Mouse (Mus musculus): Measurements from ENCODE around the gene Fam3c. TPM values are rescaled to one million over a fixed set of nuclear protein-coding genes. Genes with fewer than 3 reads are reported as not detected.

Fam3c gene
- total RNA-seq, 4 experiments from 2014 or later, result 51.5 to 57.7 (median 52.9) TPM

DNA sequence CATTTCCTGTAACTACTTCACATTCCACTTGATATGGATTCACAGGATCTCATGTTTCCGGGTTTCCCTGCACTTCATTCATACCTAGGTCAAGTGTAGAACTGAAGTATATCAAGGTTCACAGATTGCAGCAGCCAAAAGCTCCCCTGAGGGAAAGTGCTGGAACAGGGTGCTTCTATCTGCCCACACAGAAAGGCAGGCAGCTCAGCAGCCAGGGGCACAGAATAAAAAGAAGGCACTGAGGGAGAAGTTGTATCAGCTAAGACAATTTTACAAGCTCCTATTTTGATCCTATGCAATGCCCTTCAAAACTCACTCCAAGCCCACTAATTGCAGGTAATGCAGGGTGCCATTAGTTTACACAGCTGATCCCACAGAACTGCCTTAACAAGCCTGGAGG is 2.0 kb downstream of the Fam3c start:
- no peak for DNase-seq (ENCODE audit: low spot score in 2 of 2)

DNA sequence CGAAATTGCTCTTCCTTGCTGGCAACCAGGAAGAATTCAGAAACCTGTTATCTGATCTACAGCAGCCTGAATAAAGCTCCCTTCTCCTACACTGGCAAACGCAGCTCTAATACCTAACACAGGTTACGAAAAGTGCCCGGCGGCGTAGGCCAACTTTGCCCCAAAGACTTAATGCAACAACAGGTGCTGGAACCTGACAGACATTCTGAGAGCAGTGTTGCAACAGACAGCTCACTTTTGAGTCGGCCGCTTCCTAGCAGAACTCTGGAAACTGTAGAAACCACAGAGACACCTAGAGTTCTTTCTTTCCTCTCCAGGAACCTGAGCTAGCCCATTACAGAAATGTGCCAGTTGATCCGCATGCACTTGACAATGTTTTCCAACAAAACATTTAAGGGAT is 4.5 kb downstream of the Fam3c start:
- DNase-seq (ENCODE audit: low spot score in 2 of 2), result no peak

DNA sequence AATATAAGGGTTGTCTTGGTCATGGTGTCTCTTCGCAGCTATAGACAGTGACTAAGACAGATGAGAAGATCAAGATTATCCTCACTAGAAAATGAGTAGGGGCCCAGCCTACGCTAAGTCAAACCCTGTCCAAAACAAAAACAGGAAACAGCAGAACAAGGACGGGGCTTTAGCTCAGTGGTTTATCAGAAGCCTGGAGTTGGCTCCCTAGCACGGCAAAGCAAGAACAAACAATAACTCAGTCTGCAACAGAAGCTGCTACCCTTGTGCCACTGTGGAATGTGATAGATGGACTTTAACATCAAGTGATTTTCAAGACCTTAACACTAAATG is 5.8 kb downstream of the Fam3c start:
- DNase-seq (ENCODE audit: low spot score in 2 of 2), result no peak

DNA sequence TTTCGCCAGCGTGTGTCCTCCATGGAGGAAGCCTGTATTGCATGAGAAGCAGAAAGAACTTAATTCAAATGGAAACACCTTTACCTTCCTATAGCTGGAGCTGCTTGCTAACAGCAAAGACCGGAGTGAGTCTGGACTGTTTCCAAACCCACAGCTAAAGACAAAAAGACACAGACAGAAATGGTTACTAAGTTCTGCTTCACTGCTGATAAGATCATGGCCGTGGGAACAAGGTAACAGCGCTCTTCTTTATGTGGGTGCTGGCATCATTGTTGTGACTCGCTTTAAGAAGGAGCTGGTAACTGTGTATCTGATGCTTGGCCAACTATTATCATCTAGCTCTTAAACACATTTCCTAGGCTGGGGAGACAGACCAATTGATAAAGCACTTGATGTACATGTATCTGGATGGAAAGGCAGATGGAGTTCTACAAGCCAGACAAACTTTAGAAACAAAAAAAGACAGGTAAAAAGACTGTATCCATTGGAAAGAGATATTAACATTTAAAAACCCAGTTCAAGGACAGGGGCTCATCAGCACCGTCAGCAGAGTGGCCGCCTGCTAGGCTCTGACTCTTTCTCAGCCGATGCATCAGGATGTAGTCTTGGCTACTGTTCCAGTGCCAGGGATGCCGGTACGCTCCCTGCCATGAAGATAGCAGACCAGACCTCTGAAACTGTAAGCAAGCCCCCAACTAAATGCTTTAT is 6.4 kb downstream of the Fam3c start:
- DNase-seq (ENCODE audit: low spot score in 2 of 2), result no peak

DNA sequence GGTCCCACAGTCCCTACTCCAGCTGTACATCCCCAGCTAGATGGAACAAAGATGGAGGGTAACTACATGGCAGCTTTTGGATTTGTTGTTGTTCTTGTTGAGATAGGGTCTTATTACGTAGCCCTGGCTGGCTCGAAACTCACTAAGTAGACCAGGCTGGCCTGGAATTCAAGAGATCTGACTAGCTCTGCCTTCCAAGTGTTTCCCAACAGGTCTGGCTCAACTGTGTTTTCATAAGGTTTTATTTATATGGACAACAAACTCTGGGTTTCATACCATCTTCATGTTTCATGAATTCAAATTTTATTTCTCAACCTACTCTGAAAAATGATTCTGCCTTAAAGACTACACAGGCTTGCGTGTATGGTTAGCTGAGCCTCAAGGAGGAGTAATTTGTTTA is 7.1 kb downstream of the Fam3c start:
- DNase-seq (ENCODE audit: low spot score in 2 of 2), result no peak

DNA sequence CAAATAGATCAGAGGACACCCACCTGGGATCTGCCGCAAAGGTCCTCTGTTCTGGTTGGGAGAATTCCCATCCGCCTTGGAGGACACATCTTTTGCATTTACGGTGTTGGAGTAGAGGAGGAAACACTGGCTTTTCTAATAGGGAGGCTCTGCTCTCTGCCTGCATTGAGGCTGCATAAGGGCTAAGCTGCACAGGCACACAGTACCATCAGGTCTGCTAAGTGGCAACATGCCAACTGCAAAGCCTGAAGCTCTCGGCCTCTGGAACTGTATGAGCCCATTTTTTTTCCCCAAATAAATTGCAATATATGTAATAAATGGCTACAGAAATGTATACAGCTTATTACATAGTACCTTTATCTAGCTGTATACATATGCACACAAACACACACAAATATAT is 7.9 kb downstream of the Fam3c start:
- DNase-seq (ENCODE audit: low spot score in 2 of 2), result no peak

DNA sequence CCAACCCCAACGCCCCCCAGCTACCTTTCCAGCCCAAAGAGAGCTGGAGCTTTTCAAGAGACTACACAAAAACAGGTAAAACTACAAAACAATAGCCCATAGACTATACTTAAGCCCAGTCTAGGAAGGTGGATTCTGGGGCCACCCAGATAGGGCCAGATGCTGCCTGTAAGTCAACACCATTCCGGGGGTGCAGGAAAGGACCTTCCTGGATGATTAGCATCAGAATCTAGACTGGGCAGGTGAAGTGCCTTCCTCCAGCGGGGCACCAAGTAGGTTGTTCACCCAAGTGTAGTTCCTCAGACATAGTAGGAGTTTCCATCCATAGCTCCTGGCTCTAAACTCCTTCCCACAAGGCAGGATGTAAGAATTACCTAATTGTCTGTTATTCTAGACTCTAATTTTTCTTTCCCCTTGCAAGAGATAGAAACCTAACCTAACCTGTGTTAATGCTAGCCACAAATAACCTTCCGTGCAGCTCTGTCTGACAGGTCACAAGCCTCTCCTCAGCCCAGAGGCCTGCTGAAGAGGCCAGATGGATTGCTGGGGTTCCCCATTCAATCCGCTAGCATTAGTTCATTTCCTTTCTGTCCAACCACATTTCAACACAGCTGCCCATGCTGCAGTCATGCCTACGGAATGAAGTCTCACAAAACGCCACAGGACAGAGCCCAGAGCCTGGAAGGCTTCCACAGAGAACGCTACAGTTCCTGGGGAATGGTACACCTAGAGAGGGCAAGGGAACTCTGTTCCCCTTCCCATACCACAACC is 8.7 kb downstream of the Fam3c start:
- no peak for DNase-seq (ENCODE audit: low spot score in 2 of 2)

DNA sequence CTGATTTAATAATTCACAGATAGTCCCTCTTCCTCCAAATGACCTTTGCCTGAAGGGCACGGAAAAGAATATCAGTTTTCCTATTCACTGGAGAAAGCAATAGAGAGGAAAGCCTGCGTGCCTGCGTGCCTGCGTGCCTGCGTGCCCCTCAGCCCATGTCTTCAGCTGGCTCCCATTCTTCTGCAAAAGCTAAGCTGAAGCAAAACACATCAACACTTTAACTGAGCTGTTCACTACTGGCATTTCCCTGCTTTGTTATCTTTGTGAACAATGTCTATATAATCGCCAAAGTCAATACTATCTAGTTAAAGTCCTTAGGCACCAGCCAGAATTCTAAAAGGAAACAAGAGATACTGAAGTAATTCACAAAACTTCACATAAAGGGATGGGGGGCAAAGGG is 11.6 kb downstream of the Fam3c start:
- DNase-seq (ENCODE audit: low spot score in 2 of 2), result no peak

DNA sequence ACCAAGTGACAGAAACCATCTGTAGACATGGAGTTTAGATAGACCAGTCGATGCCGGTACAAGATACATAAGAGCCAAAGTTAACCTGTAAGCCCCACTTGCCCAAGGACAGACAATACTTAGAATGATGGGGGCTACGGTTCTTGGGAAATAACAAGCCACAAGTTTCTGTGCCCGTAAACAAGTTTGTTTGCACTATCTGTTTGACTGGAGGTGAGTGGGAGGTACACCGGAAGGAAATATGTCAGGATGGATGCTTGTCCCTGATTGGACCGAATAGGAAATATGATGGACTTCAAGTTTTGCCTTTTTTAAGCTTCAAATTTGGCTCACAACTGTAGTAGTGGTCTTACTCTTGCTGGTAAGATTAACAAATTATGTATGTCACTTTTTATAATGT is 12.3 kb downstream of the Fam3c start:
- no peak for DNase-seq (ENCODE audit: low spot score in 2 of 2)

DNA sequence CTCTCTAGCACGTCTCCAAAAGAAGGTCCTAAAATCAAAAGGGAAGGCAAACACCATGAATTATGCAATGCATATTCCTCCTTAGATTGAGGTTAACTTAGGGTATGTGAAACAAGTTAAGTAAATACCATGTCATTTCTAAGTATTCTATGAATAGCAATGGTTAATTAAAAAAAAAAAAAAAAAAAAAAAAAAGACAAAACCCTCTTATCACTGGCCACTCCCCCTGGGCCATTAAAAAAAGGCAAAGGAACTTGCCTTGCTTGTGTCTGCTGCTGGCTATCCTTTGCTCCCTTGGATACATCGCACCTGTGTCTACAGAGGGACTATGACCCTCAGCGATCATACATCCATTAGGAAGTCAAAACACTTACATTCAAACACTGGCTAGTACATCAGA is 12.8 kb downstream of the Fam3c start:
- DNase-seq (ENCODE audit: low spot score in 2 of 2), result no peak

DNA sequence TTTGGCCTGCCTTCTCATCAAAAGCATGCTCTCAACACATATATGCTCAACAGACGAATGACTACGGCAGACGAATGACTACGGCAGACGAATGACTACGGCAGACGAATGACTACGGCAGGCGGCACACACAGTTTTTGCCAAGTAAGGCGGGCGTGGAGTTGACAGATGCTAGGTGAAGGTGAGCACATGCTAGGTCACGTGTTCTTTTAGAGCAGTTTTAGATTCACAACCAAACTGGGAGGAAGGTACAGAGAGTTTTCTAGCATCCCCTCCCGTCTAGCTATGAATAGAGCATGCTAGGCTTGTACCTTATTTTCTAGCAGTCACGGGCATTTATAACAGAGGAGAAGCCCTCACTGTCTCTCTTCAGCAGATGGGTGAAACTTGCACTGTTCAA is 15.3 kb downstream of the Fam3c start:
- no peak for DNase-seq (ENCODE audit: low spot score in 2 of 2)

DNA sequence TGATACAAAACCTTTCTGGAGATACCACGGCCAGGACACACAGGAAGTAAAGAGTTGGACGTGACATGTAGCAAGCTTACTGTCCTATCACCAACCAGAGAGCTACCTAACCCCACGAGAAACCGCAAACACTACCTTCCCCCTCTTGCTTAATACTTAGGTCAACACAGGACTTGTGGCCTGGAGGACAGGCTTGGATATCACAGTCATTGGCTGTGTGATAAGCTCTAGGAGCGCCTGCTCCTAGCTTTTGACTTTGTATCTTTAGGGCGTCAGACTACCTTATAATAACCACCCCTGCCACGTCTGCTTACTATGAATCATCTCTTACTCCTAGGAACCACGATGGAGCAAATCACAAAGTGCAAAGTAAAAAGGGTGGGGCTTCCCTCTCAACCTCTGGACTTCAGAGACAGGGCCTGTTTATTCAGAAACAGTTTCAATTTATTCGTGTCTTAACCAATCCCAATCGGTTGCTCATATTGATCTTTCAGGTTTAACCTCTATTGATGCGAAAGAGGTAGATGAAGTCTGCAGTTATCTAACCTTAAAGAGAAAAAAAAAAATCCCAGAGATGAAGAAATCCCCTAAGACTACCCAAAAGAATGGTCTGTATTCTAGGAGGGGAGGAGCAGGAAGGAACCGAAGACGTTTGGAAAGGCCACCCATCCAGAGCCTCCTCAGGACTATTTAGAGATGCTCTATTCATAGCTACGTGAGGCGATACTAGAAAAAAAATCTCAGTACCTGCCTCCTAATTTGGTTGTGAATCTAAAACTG is 16.1 kb downstream of the Fam3c start:
- no peak for DNase-seq (ENCODE audit: low spot score in 2 of 2)

DNA sequence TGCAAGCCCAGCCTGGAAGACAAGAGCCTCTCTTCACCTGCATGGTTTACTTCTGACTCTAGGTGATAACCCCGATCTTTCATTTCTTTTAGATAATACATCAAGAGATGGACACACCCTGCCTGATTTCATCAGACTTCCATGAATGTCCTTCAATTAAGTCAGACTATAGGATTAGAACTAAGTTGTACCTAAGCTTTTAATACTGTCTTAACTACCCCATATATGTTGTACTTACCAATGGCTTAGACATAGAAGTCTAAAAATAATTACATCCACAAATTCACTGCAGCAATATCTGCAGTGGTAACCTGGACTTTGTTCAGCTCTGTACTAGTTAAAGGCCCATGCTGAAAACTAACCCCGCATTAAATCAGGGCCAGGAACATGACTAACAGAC is 23.5 kb downstream of the Fam3c start:
- DNase-seq (ENCODE audit: low spot score in 2 of 2), result no peak

DNA sequence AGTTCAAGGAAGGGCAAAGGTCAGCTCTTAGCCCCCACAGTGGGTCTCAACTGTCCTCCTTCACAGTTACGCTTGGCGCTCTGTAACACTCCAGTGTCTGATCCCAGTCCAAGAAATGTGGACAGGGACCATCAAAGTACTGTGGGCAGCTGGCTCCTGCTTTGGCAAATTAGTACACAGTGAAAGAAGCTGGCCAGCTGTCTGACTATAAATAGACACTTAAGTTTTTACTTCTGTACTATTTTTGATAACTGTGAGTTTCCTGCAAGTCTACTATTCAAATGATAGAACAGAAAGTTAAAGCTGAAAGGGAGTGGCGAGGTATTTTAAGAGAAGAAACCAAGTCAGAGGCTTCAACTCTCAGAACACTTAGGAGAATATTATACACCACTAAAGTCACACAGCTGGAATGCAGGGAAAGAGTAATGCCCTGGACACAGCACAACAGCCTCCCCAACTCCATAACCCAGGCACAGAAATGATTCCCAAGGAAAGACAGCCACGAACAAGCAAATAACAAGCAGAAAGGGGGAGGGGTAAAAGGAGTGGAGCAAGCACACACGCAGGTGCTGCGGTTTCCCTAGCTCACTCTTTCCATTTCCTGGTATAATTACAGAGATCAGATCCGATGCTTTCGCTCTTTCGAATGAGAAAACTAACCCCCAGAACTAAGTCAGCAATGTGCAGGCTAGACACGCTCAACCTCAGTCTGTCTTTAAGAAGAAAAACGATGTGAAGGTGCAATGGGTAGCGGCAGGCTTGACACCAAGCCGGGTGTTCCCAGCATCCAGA is 25.7 kb downstream of the Fam3c start:
- DNase-seq (ENCODE audit: low spot score in 2 of 2), result no peak

DNA sequence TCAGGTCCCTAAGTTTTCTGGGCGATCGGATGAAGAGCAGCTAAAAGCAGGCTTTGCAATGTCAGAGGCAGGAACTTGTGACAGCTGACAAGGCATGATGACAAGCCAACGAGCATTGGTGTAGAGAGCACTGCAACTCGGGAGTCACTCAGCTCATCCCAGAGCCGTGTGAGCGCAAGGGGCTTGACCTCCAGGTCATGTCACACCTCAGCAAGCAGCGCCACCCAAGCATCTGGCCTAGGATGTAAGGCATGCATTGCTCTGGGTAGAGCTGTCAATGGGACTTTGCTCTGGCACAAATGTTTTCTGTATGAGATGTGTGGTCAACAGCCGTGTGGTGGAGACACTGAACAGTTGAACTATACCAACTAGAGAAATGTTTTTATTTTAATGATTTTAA is 28.1 kb downstream of the Fam3c start:
- DNase-seq (ENCODE audit: low spot score in 2 of 2), result no peak

DNA sequence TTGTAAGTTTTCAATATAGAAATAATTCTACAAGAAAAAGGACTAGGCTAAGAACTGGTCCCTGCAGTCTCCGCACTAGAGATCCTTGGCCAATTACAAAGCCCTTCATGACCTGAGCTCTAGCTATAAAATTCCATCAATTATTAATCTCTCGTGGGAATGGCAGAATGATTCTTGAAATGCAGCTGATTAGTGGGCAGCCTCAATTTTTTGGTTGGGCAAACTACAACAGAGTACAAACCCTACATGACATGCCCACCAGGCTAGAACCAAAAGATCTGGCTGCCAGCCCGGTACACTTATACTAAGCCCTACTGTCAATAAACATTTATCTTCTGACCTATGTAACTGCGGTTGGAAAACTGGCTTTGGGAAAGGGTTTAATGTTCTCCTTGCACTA is 29.0 kb downstream of the Fam3c start:
- no peak for DNase-seq (ENCODE audit: low spot score in 2 of 2)

DNA sequence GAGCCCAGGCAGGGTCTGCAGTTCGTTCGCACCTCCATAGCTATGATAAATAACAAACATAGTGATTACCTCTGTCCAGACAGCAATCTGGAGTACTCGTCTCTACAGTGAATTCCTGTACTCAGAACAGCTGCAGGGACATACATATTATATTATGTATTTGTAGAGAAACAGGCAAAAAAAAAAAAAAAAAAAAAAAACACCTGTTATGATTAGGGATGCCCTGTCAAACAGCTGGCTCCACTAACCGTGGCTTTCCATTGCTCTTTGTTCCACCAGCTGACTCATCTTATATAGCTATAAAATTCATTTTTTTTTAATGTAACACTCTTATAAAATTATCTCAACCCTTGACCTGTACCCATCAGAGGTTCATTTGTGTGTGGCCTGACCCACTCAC is 29.8 kb downstream of the Fam3c start:
- no peak for DNase-seq (ENCODE audit: low spot score in 2 of 2)

DNA sequence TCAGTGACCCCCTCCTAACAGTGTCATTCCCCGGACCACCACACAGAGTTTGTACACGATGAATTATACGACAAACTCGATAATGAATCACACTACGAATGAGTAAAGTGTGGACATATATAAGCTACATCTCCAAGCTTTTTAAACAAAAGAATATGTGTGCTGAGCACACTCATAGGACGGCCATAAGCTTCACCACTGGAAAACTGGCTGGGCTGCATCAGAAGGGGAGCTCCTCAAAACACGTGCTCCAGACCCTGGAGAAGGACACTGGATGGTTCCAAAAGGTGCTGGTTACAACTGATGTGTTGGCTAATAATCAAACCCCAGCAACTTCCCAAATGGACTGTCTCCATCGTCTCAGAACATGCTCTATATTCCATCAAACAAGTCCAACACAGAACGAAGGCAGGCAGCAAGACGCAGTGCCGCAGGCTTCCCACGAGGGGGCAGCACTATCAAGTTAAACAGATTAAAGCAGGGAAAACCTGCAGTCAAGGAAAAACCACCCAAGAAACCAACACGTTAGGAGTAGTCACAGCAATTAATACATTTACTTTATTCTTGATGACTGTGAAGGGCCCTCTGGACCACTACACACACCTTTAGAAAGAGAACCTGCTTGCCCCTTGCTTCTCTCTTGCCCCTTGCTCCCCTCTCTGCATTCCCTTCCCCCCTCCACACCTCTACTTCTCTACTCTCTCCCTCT is 30.5 kb downstream of the Fam3c start:
- DNase-seq (ENCODE audit: low spot score in 2 of 2), result peak; percentile 54 to 87

DNA sequence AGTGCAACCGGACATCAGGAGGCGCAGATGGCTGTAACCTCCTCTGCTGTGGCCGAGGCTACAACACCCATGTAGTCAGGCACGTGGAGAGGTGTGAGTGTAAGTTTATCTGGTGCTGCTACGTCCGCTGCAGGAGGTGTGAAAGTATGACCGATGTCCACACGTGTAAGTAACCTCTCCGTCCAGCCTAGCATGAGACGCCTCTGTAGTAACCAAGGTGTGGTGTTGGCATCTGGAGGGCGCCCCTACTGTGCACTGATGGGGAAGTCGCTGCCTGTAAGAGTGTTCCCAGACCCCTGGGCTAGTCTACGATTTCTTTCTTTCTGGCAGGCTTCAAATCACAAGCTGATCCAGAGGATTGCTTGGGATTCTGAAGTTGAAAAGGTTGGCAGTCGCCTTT is 58.0 kb downstream of the Fam3c start:
- no peak for DNase-seq (ENCODE audit: low spot score in 2 of 2)

DNA sequence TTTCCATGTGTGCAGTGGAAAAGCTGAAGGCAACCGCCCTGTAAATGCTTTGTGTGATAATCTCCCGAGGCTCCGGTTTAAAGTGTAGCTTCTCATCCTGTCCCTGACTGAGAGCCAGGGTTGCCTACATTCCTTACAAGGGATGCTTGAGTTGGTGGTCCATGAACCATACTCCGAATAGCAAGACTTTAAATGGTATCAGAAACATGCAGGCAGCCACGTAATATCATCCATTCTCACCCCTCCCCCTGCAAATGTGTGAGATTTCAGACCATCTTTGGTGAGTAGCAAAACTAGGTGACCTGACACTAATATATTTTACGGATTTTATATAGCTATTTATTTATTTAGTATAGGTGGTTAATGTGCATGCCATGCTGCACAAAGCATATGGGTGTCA is 59.0 kb downstream of the Fam3c start:
- DNase-seq (ENCODE audit: low spot score in 2 of 2), result no peak

DNA sequence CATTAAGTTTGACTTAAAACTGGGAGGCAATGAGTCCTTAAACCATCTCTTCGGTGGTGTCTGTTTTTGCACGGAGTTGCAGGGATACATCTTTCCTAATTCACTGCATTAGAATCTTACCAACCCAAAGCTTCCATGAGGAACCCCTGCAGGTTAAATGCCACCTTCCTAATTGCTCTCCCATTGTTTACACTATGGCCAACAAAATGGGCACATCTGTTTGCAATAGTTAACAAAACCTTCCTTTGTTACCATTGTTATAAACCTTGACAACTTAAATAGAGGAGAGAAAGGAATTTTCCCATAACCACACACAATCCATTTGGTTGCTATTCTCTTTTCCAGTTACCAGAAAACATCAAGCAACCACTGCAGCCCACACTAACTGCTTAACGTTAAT is 62.1 kb downstream of the Fam3c start:
- DNase-seq (ENCODE audit: low spot score in 2 of 2), result no peak
